ENCODE assay signal across 20 mouse cellular contexts in the genomic region with DNA sequence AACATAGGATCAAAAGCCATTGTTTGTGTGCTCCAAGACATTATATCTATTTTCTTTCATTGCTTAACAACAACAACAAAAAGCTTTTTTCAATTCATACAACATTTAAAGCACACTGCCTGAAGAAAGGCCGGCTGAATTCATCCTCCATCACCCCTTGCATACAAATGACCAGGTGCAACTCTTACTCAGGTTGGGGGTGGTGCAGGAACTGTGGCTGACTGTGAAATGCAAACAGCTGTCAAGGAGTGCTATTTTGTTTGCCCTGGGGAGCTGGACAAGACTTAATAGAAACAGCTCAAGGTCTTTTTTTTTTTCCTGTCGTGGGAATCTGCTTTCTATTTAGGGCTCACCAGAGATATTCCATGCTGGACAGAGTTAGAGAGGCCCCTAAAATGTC.
A peak's percentile ranks its signal among the peaks of the same experiment; 100 is the strongest.
DNase-seq lines count a peak whose midpoint lies in the region; ATAC-seq and TF ChIP-seq lines count a peak whose summit lies in the region.
"Had no signal": no experiment of that assay in that cellular context is flagged by ENCODE, and none has a peak within 500 bp of the region (broad histone marks: within the 10 kb centered on the region; RNA-seq: fewer than 3 reads in every experiment).

No protein-coding gene starts in this region.

- H3K4me1 ChIP-seq in hindbrain, embryonic 15.5 days (replicated peaks) = no peaks in the 10 kb centered on the region
- H3K4me1 ChIP-seq in hindbrain, embryonic 10.5 days (replicated peaks) = no peaks in the 10 kb centered on the region
- no peaks in the 10 kb centered on the region for H3K4me1 ChIP-seq in neural tube, embryonic 11.5 days (ENCODE audit: control insufficient read depth, insufficient read depth, low read length)
- H3K4me1 ChIP-seq in hindbrain, postnatal 0 days (ENCODE audit: insufficient read depth, low read length) = no peaks in the 10 kb centered on the region
- H3K4me1 ChIP-seq: forebrain, embryonic 13.5 days; heart, embryonic 10.5 days had no signal

- DNase-seq in hindbrain, embryonic 10.5 days (ENCODE audit: low spot score) = no peak
- DNase-seq in neural tube, embryonic 11.5 days (ENCODE audit: low spot score) = no peak
- DNase-seq in neural tube, embryonic 10.5 days (ENCODE audit: extremely low spot score, low spot score) = no peak
- peak; percentile 57 for DNase-seq in brain, embryonic 14.5 days (ENCODE audit: low read depth)
- DNase-seq in hindbrain, postnatal 0 days (ENCODE audit: low spot score) = peak; percentile 28
- no peak for DNase-seq in adrenal gland, postnatal 4 days (ENCODE audit: low spot score in 2 of 2)
- DNase-seq: adrenal gland, postnatal 10 days; cerebellum, adult 18-20 months; cerebellum, postnatal 25 days; gastrocnemius, adult 2 months; kidney, adult 11 months; left cerebral cortex, postnatal 4 days; liver; lung, postnatal 10 days had no signal

- ATAC-seq in hindbrain, embryonic 15.5 days (ENCODE audit: low FRiP score, low read depth) = no peak
- peak; percentile 41; the same call in 1 of the 2 replicates for ATAC-seq in neural tube, embryonic 11.5 days (ENCODE audit: insufficient read depth, low FRiP score, low TSS enrichment)
- ATAC-seq in hindbrain, postnatal 0 days = 0 out of 2 replicates have a peak, but pooled peaks have one; percentile 51
- ATAC-seq: forebrain, embryonic 13.5 days; Patski had no signal

- no peak for TF ChIP-seq CTCF in brain, embryonic 14.5 days (IDR thresholded peaks at IDR 0.05; ENCODE audit: borderline replicate concordance, extremely low read depth, insufficient read depth, insufficient read length)
- TF ChIP-seq CTCF in hindbrain, postnatal 0 days (IDR thresholded peaks at IDR 0.05; ENCODE audit: low read depth) = no peak

- no peak overlapping the region for H3K4me2 ChIP-seq in hindbrain, embryonic 15.5 days
- H3K4me2 ChIP-seq in neural tube, embryonic 11.5 days (ENCODE audit: low read depth) = no peak overlapping the region
- no peak overlapping the region for H3K4me2 ChIP-seq in hindbrain, postnatal 0 days (ENCODE audit: low read depth, low read length)
- H3K4me2 ChIP-seq: forebrain, embryonic 13.5 days had no signal

- H3K9me3 ChIP-seq in hindbrain, embryonic 15.5 days = no peaks in the 10 kb centered on the region
- H3K9me3 ChIP-seq in hindbrain, embryonic 10.5 days = no peaks in the 10 kb centered on the region
- no peaks in the 10 kb centered on the region for H3K9me3 ChIP-seq in neural tube, embryonic 11.5 days (ENCODE audit: control insufficient read depth, low read length)
- no peaks in the 10 kb centered on the region for H3K9me3 ChIP-seq in hindbrain, postnatal 0 days (ENCODE audit: low read length)
- H3K9me3 ChIP-seq: forebrain, embryonic 13.5 days; heart, embryonic 10.5 days had no signal

- no peak overlapping the region for H3K9ac ChIP-seq in hindbrain, embryonic 15.5 days
- H3K9ac ChIP-seq in neural tube, embryonic 11.5 days (ENCODE audit: low read length) = no peak overlapping the region
- no peak overlapping the region for H3K9ac ChIP-seq in hindbrain, postnatal 0 days (replicated peaks; ENCODE audit: low read length)
- H3K9ac ChIP-seq: forebrain, embryonic 13.5 days had no signal

- H3K36me3 ChIP-seq in hindbrain, embryonic 15.5 days = no peaks in the 10 kb centered on the region
- no peaks in the 10 kb centered on the region for H3K36me3 ChIP-seq in hindbrain, embryonic 10.5 days
- H3K36me3 ChIP-seq in neural tube, embryonic 11.5 days (ENCODE audit: control insufficient read depth, insufficient read depth, low read length) = no peaks in the 10 kb centered on the region
- H3K36me3 ChIP-seq in hindbrain, postnatal 0 days (ENCODE audit: insufficient read depth, low read length) = no peaks in the 10 kb centered on the region
- H3K36me3 ChIP-seq: heart, embryonic 10.5 days had no signal

- no peaks in the 10 kb centered on the region for H3K27me3 ChIP-seq in hindbrain, embryonic 15.5 days
- no peaks in the 10 kb centered on the region for H3K27me3 ChIP-seq in hindbrain, embryonic 10.5 days (ENCODE audit: insufficient read depth, poor library complexity, severe bottlenecking)
- no peaks in the 10 kb centered on the region for H3K27me3 ChIP-seq in neural tube, embryonic 11.5 days (ENCODE audit: control insufficient read depth, insufficient read depth, low read length)
- no peaks in the 10 kb centered on the region for H3K27me3 ChIP-seq in hindbrain, postnatal 0 days (ENCODE audit: insufficient read depth, low read length)
- H3K27me3 ChIP-seq: forebrain, embryonic 13.5 days had no signal

- WGBS in hindbrain, embryonic 15.5 days = 15% methylated on average over 2 of the region's 2 CpGs
- WGBS in hindbrain, embryonic 10.5 days = 24% methylated on average over 2 of the region's 2 CpGs
- 9% methylated on average over 2 of the region's 2 CpGs for WGBS in neural tube, embryonic 11.5 days
- WGBS in hindbrain, postnatal 0 days = 15% methylated on average over 2 of the region's 2 CpGs

- H3K27ac ChIP-seq in hindbrain, embryonic 15.5 days (replicated peaks) = peak overlapping the region; percentile 30; the same call in 1 of the 2 replicates
- H3K27ac ChIP-seq in hindbrain, embryonic 10.5 days = no peak overlapping the region
- no peak overlapping the region for H3K27ac ChIP-seq in neural tube, embryonic 11.5 days (ENCODE audit: low read depth, low read length)
- H3K27ac ChIP-seq in hindbrain, postnatal 0 days = no peak overlapping the region
- H3K27ac ChIP-seq: forebrain, embryonic 13.5 days; gastrocnemius, adult 2 months; heart, embryonic 10.5 days; layer of hippocampus, adult 2 months; stomach, postnatal 0 days had no signal

- no peak overlapping the region for H3K4me3 ChIP-seq in hindbrain, embryonic 15.5 days
- H3K4me3 ChIP-seq in hindbrain, embryonic 10.5 days = no peak overlapping the region
- H3K4me3 ChIP-seq in neural tube, embryonic 11.5 days (ENCODE audit: low read depth, low read length) = no peak overlapping the region
- no peak overlapping the region for H3K4me3 ChIP-seq in hindbrain, postnatal 0 days (ENCODE audit: low read length)
- H3K4me3 ChIP-seq: forebrain, embryonic 13.5 days; gastrocnemius, adult 2 months; heart, embryonic 10.5 days; layer of hippocampus, adult 2 months had no signal

- no peak for TF ChIP-seq POLR2A in brain, embryonic 14.5 days (IDR thresholded peaks at IDR 0.05; ENCODE audit: borderline replicate concordance, extremely low read depth, insufficient read depth, insufficient read length, poor library complexity, severe bottlenecking)

Comparison
In these comparisons a context has a peak if more than half of its experiments do, and no peak if none do; other contexts are left out.
1. DNase-seq: peak in brain, embryonic 14.5 days (single experiment) and hindbrain, postnatal 0 days (single experiment); none in hindbrain, embryonic 10.5 days (single experiment), neural tube, embryonic 11.5 days (single experiment), neural tube, embryonic 10.5 days (single experiment) and adrenal gland, postnatal 4 days (0 of 2).